Mouse (Mus musculus) adrenal gland, adult (tissue): ENCODE results near the gene Crp.
A peak's percentile ranks its signal among the peaks of the same experiment; 100 is the strongest.

ENCODE experiments used
- DNase-seq, 2 experiments: peaks; one replicate each; pipeline ENCODE4 v3.0.0; 2022 to 2023; ENCODE audit warnings: low spot score in 1 of 2; ENCODE audit not compliant: inconsistent age in 2 of 2

Crp gene

GRCm38 (mm10) chr1:172711396-172711795, 13.5 kb downstream of the Crp start:
- DNase-seq, result no peak

- DNase-seq, result no peak
Observed at GRCm38 (mm10) chr1:172711962-172712361, 14.1 kb downstream of the Crp start.

GRCm38 (mm10) chr1:172751241-172751640, 53.4 kb downstream of the Crp start:
- no peak for DNase-seq

- DNase-seq, result no peak
Observed at GRCm38 (mm10) chr1:172755151-172755550, 57.3 kb downstream of the Crp start.

- no peak for DNase-seq
Observed at GRCm38 (mm10) chr1:172759525-172759924, 61.7 kb downstream of the Crp start.

- DNase-seq, result no peak
Observed at GRCm38 (mm10) chr1:172779195-172779594, 81.3 kb downstream of the Crp start.

GRCm38 (mm10) chr1:172785322-172785721, 87.5 kb downstream of the Crp start:
- no peak for DNase-seq

- DNase-seq, result peak in 1 of 2 experiments; percentile 19
Observed at GRCm38 (mm10) chr1:172785886-172786285, 88.0 kb downstream of the Crp start.

GRCm38 (mm10) chr1:172828975-172829374, 131.1 kb downstream of the Crp start:
- no peak for DNase-seq

GRCm38 (mm10) chr1:172847044-172847761, 149.3 kb downstream of the Crp start:
- no peak for DNase-seq

GRCm38 (mm10) chr1:172848171-172848570, 150.3 kb downstream of the Crp start:
- DNase-seq, result no peak

GRCm38 (mm10) chr1:172875265-172875664, 177.4 kb downstream of the Crp start:
- DNase-seq, result no peak

GRCm38 (mm10) chr1:172876675-172877074, 178.8 kb downstream of the Crp start:
- DNase-seq, result no peak
